Mouse (Mus musculus): ENCODE measurements at regions not wholly inside any gene's neighbourhood (a gene's known extent, or its start where the extent isn't known, plus 50 kb on each side); places are given as distances from the start of the nearest gene placed in this dataset.

DNA sequence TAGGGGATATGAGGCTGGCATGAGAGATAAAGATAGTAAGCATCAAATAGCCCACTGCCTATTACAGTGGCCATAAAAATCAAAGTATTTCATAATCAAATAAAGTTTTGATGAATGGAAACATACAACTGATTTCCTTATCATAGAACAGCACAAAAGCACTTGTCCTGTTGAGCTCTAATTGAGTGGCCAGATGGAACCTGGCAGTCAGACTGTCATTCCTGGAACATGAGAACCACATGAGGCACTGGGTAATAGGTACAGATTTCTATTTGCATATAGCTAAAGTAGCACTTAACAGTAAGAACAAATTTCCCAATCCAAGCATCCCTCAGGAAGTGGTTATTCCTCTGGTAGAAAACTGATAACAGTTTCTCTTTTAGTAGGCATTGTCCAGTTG, 732.3 kb downstream of the Hdgfl1 start:
- TF ChIP-seq CTCF (IDR thresholded peaks at IDR 0.05; ENCODE audit: low read depth, low read length) (no peak), EP300 (IDR thresholded peaks at IDR 0.05; ENCODE audit: insufficient read depth, low read depth, low read length) (no peak), POLR2A (IDR thresholded peaks at IDR 0.05; ENCODE audit: insufficient read depth, low read length) (no peak)

Measured in ES-Bruce4 (cell line).